Mouse (Mus musculus) kidney, embryonic 15.5 days (tissue): ENCODE measurements around the gene Atp6v1a. TPM values are rescaled to one million over a fixed set of nuclear protein-coding genes. Genes with fewer than 3 reads are reported as not detected.

Experiments used
- ATAC-seq: fragments of 200-750 bp; cut with Nextera tagmentation; replicated peaks from 2 replicates; pipeline ENCODE4 v1.8.0; 2017; ENCODE audit warnings: moderate TSS enrichment; ENCODE audit not compliant: low FRiP score
- H3K27ac ChIP-seq: fragments of 300-500 bp; sonication (generic); 2 replicates; pipeline ENCODE4 v1.5.1; 2015; ENCODE audit warnings: mild to moderate bottlenecking, inconsistent platforms
- H3K27me3 ChIP-seq: fragments of 300-500 bp; sonication (generic); 2 replicates; pipeline ENCODE4 v1.6.1; 2015; ENCODE audit warnings: inconsistent platforms
- H3K36me3 ChIP-seq: fragments of 300-500 bp; sonication (generic); 2 replicates; pipeline ENCODE4 v1.6.1; 2015; ENCODE audit warnings: inconsistent platforms
- H3K4me1 ChIP-seq: fragments of 300-500 bp; sonication (generic); 2 replicates; pipeline ENCODE4 v1.6.1; 2015; ENCODE audit warnings: inconsistent platforms
- H3K4me2 ChIP-seq: fragments of 300-500 bp; sonication (generic); 2 replicates; pipeline ENCODE4 v1.6.1; 2015; ENCODE audit warnings: moderate library complexity, mild to moderate bottlenecking, inconsistent platforms
- H3K4me3 ChIP-seq: fragments of 300-500 bp; sonication (generic); replicated peaks from 2 replicates; pipeline ENCODE4 v1.5.1; 2015; ENCODE audit warnings: mild to moderate bottlenecking, inconsistent platforms
- H3K9ac ChIP-seq: fragments of 300-500 bp; sonication (generic); 2 replicates; pipeline ENCODE4 v1.6.1; 2015; ENCODE audit warnings: mild to moderate bottlenecking, inconsistent platforms
- H3K9me3 ChIP-seq: fragments of 300-500 bp; sonication (generic); replicated peaks from 2 replicates; pipeline ENCODE4 v1.6.1; 2016; ENCODE audit warnings: inconsistent platforms
- WGBS: fragments of 180-500 bp; shearing (Covaris S2); methylation state at CpG from one replicate; pipeline ENCODE4 v1.1.7; 2015; ENCODE audit warnings: mixed read lengths; 5-methylcytosine and 5-hydroxymethylcytosine counted together
- polyA plus RNA-seq: library from polyadenylated mRNA; unstranded; fragments of >200 nt; fragmentation: Nextera tagmentation; extraction: Ambion mirVana; gene quantifications from 2 replicates; pipeline ENCODE4 v1.2.1, GENCODE M21; 2015

Gene Atp6v1a
- 77.5 and 82.3 TPM in 2 replicates for polyA plus RNA-seq

DNA sequence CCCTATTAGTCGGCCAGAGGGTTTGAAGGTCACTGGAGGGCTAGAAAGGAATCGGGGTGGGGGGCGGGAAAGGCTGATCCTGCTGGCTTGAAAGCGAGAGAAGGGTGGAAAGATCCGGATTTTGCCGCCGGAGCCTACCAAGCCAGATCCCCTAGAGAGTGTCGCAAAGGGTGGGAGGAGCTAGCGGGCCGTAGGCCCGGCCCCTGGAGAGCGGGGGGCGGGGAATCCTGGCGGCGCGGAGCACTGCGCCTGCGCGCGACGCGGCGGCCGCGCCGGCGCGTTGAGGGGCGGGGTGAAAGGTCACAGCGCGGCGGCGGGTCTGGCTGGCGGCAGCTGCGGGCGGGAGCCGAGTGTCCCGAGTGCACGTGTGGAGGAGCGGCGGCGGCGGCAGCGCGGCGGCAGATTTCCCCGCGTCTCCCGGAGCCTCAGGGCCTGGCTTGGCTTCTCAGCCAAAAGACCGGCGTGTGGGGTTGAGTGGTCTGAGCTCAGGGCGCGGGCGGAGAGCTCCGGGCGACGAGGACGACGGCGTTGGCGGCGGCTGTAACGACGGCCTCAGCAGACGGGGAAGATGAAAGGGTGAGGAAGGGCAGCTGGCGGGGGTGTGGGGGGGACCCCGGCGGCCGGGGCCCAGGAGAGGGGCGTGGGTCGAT lies at the start of gene Atp6v1a, which contains the start of gene Naa50:
Gene Atp6v1a, minus strand, starts transcription at position 170 of the 650 bp plus-strand sequence.
Gene Naa50, plus strand, starts transcription at position 295 of the 650 bp plus-strand sequence.
- WGBS: under 1% methylated on average over 67 of the region's 71 CpGs
- Histone ChIP-seq H3K4me3 (peak within 1 kb of the TSS; percentile 98), H3K27me3 (no peaks in the 10 kb centered on the region), H3K36me3 (no peaks in the 10 kb centered on the region), H3K4me2 (peak within 1 kb of the TSS; percentile 85), H3K4me1 (peaks cover 16% of the 10 kb centered on the region), H3K9me3 (no peaks in the 10 kb centered on the region), H3K9ac (peak within 1 kb of the TSS; percentile 93), H3K27ac (peak within 1 kb of the TSS; percentile 99)
- peak; percentile 92 for ATAC-seq

DNA sequence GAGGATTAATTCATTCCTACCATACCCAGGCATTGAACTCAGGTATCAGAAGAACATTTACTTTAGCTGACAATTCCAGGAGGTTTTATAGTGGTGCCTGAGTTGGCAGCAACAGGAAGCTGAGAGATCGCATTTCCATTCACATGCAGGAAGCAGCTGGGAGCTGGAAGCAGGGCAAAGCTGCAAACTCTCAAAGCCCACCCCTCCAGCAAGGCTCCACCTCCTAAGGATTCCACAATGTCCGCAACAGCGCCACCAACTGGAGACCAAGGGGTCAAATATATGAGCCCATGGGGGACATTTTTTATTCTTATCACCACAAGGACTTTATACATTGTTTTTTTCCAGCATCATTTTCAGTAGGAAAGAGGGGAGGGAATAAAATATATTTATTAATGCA lies 49.3 kb upstream of the Atp6v1a start:
- H3K36me3 ChIP-seq: peaks cover 8% of the 10 kb centered on the region; the same call in 1 of the 2 replicates

DNA sequence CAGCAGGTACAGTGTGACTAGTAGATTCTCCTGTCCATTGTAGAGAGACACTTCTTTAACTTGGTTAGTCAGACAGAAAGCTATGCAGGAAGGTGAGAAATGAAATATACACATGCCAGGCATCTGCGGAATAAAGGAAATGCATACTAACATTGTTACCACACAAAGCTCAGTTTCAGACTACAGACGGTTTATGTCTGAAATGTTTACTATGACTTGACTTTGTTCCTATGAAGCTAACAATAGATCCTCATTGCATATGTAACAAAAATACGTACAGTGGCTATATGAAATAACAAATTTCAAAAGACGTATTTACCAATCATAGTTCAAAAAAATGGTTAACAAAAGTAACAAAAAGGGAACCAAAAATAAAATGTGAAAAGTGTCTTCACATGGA lies 47.7 kb upstream of the Atp6v1a start:
- no peak for ATAC-seq
- 95% methylated on average over 4 of the region's 4 CpGs for WGBS
- no peak overlapping the region for H3K27ac ChIP-seq

More for the DNA sequence above, 49.3 kb upstream of the Atp6v1a start:
- no peak for ATAC-seq
- 87% methylated on average over 3 of the region's 3 CpGs for WGBS
- Histone ChIP-seq H3K4me1 (no peaks in the 10 kb centered on the region; the same call in 1 of the 2 replicates), H3K27ac (no peak overlapping the region), H3K4me3 (no peak overlapping the region), H3K27me3 (no peaks in the 10 kb centered on the region), H3K9me3 (0 out of 2 replicates have a peak, but pooled peaks cover 4% of the 10 kb centered on the region), H3K9ac (no peak overlapping the region), H3K4me2 (no peak overlapping the region)

DNA sequence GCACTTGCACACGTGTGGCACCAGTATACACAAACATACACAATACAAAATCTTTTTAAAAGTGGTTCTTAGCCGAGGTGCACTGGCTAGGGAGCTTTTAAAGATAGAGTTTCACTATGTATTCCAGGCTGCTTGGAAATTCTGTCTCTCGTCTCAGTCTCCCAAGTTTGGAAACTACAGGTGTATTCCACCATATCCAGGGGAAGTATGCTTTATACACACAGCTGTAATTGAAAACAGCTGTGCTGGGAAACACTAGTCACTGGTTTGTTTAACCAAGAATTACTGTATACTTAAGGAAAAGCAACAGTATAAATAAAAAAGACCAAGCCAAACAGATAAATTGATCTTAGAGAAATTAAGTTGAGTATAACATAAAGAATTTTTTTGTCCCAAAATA lies 45.3 kb upstream of the Atp6v1a start:
- Histone ChIP-seq H3K36me3 (peaks cover 17% of the 10 kb centered on the region; the same call in 1 of the 2 replicates), H3K4me3 (no peak overlapping the region), H3K9ac (no peak overlapping the region), H3K9me3 (0 out of 2 replicates have a peak, but pooled peaks cover 4% of the 10 kb centered on the region), H3K27ac (no peak overlapping the region), H3K27me3 (no peaks in the 10 kb centered on the region), H3K4me1 (no peaks in the 10 kb centered on the region), H3K4me2 (no peak overlapping the region)
- no peak for ATAC-seq
- 70% methylated on average over 3 of the region's 3 CpGs for WGBS

More for the DNA sequence above, 47.7 kb upstream of the Atp6v1a start:
- H3K4me1 ChIP-seq: no peaks in the 10 kb centered on the region
- no peak overlapping the region for H3K4me3 ChIP-seq
- 0 out of 2 replicates have a peak, but pooled peaks cover 4% of the 10 kb centered on the region for H3K9me3 ChIP-seq
- no peak overlapping the region for H3K4me2 ChIP-seq
- H3K9ac ChIP-seq: no peak overlapping the region
- no peaks in the 10 kb centered on the region for H3K27me3 ChIP-seq
- peaks cover 8% of the 10 kb centered on the region; the same call in 1 of the 2 replicates for H3K36me3 ChIP-seq

DNA sequence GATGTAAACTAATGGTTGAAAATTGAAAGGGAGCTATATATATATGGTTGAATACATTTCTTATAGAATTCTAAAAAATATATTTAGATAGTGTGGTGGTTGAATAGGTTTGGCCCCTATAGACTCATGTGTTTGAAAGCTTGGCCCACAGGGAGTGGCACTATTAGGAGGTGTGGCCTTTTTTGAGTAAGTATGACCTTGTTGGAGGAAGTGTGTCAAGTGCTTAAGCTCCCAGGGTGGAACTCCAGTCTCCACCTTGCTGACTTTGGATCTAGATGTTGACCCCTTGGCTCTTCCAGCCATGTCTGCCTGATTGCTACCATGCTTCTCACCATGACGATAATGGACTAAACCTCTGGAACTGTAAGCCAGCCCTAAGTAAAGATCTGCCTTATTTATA lies 43.1 kb upstream of the Atp6v1a start:
- no peak for ATAC-seq
- WGBS: 93% methylated on average over 1 of the region's 1 CpGs
- no peak overlapping the region for H3K27ac ChIP-seq
- H3K4me2 ChIP-seq: no peak overlapping the region
- H3K4me1 ChIP-seq: no peaks in the 10 kb centered on the region
- H3K9me3 ChIP-seq: no peaks in the 10 kb centered on the region
- no peak overlapping the region for H3K4me3 ChIP-seq
- peaks cover 17% of the 10 kb centered on the region; the same call in 1 of the 2 replicates for H3K36me3 ChIP-seq
- no peaks in the 10 kb centered on the region for H3K27me3 ChIP-seq
- no peak overlapping the region for H3K9ac ChIP-seq

DNA sequence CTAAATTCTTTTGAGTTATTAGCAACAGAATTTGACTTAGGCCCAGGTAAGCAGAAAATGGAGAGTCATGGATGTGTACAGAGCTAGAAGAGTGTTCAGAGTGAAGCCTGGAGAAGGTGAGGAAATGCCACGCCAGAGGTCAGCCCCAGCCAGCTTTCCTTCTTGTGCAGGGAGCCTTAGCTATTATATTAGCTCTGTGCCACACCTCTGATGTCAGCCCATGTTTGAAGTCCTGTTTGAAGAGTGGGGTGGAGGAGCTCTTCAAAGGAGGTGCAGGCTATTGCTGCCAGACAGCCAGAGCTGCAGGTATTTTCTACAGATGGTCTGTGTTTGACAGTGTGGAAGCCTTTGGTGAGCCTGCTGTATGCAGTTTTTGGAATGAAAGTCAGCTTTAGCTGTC lies 39.0 kb upstream of the Atp6v1a start:
- WGBS: 42% methylated on average over 1 of the region's 1 CpGs
- Histone ChIP-seq H3K27me3 (no peaks in the 10 kb centered on the region), H3K9ac (no peak overlapping the region), H3K4me1 (peaks cover 14% of the 10 kb centered on the region), H3K36me3 (peaks cover 15% of the 10 kb centered on the region; the same call in 1 of the 2 replicates), H3K27ac (no peak overlapping the region), H3K9me3 (no peaks in the 10 kb centered on the region), H3K4me3 (no peak overlapping the region), H3K4me2 (no peak overlapping the region)
- ATAC-seq: no peak

DNA sequence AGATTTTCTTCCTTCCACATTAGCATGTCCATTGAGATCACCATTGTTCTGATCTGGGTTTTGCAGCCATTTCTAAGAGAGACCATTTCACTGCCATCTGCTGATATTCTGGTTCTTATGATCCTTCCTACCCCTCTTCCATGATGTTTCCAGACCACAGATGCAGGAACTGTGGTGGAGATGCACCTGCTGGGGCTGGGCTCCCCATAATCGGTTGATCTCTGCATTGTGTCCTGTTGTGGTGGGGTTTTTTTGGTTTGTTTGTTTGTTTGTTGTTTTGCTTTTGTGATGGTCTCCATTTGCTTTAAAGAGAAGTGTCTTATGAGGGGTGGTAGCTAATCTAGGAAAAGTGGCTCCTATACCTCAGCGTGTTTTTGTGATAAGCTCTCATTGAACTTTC lies 37.0 kb upstream of the Atp6v1a start:
- Histone ChIP-seq H3K36me3 (peaks cover 9% of the 10 kb centered on the region; the same call in 1 of the 2 replicates), H3K4me2 (no peak overlapping the region), H3K9me3 (no peaks in the 10 kb centered on the region), H3K4me3 (no peak overlapping the region), H3K27me3 (no peaks in the 10 kb centered on the region), H3K9ac (no peak overlapping the region), H3K4me1 (peaks cover 18% of the 10 kb centered on the region), H3K27ac (no peak overlapping the region)
- ATAC-seq: no peak
- 91% methylated on average over 2 of the region's 2 CpGs for WGBS

DNA sequence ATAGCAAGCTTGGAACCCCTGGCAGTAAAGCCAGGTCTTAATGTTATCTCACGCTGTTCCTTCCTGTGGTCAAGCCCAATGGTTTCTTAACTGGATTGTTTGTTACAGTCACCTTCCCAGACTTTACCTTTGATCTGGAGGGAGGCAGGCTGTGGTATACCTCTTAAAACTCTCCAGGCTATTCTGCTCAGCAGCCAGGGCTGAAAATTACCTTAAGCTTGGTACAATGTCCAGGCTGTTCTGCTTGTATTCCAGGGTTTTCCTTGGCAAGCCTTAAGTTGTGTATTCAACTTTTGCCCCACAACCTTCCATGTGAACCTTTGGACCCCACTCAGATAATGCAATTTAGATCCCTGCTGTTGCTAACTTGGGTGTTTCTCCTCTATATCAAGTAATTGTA lies 35.5 kb upstream of the Atp6v1a start:
- Histone ChIP-seq H3K4me2 (peak overlapping the region; percentile 84; the same call in 1 of the 2 replicates), H3K9me3 (no peaks in the 10 kb centered on the region), H3K4me1 (peaks cover 18% of the 10 kb centered on the region), H3K4me3 (0 out of 2 replicates have a peak overlapping the region, but pooled peaks have one; percentile 96), H3K27ac (no peak overlapping the region), H3K36me3 (0 out of 2 replicates have a peak, but pooled peaks cover 7% of the 10 kb centered on the region), H3K27me3 (no peaks in the 10 kb centered on the region), H3K9ac (no peak overlapping the region)
- 47% methylated on average over 1 of the region's 1 CpGs for WGBS
- ATAC-seq: no peak

DNA sequence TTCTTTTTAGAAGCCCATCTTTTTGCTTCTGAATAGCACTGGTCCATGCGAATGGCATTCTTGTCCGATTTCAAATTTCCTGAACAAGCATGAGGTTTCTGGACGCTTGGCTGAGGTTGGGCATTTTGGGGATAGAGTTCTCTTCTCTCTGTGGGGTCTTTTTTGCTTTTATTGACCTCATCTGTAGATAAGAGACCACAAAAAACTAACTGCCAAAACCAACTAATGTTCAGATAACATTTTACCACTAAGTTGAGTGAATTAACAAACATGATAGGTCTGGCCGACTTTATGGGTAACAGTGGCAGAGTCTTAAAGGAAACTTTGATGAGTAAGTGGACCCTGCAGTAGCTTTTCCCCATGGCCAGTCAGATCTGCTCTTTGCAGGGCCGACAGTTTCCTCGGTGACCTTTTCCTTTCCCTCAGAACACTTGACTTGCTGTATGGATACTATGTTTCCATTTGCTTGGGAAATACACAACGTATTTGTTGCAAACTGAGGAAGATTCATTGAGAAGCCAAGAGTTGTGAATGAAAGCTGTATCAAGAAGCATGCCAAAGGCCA lies 34.5 kb upstream of the Atp6v1a start:
- H3K4me2 ChIP-seq: peak overlapping the region; percentile 84
- peaks cover 18% of the 10 kb centered on the region for H3K4me1 ChIP-seq
- H3K4me3 ChIP-seq: peak overlapping the region; percentile 96
- no peak for ATAC-seq
- WGBS: 12% methylated on average over 7 of the region's 7 CpGs
- no peaks in the 10 kb centered on the region for H3K27me3 ChIP-seq
- H3K27ac ChIP-seq: peak overlapping the region; percentile 96
- H3K9ac ChIP-seq: peak overlapping the region; percentile 97
- H3K36me3 ChIP-seq: 0 out of 2 replicates have a peak, but pooled peaks cover 1% of the 10 kb centered on the region
- no peaks in the 10 kb centered on the region for H3K9me3 ChIP-seq

DNA sequence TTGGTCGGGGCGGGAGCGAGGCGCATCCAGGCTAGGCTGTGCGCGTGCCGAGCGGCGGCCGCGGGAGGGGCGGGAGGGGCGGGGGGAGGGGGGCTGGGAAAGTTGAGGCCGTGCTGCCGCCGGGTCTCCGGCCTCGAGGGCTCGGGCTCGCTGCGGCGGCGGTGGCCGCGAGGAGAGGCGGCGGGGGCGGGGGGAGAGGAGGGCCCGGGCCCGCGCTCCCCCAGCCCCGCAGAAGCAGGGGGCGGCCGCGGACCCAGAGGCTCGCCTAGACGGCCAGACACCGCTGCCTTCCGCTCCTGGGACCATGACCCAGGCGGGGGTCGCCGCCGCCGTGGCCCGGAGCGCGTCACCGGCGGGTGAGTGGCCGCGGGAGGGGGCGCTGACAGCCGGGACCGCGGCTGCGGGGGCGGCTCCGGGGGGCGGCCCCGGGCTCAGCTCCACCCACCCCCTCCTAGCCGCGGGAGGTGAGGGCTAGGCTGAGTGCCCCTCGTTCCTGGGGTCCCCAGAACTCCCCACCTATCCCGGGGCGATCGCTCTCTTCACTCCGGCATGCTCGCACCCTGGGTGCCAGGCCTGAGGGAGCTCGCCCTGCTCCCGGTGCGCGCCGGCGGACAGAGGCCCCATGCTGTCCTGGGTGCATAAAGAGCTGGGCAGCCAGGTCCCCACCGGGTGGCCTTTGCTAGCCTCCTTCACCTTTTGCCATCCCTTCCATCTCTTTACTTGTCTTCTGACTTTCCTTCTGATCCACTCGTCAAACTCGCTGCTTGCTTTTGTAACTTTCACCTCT lies 33.8 kb upstream of the Atp6v1a start, which contains the start of gene Usf3:
Gene Usf3, plus strand, starts transcription at position 92 of the 787 bp plus-strand sequence.
- WGBS: under 1% methylated on average over 37 of the region's 77 CpGs
- no peaks in the 10 kb centered on the region for H3K27me3 ChIP-seq
- ATAC-seq: peak; percentile 75

DNA sequence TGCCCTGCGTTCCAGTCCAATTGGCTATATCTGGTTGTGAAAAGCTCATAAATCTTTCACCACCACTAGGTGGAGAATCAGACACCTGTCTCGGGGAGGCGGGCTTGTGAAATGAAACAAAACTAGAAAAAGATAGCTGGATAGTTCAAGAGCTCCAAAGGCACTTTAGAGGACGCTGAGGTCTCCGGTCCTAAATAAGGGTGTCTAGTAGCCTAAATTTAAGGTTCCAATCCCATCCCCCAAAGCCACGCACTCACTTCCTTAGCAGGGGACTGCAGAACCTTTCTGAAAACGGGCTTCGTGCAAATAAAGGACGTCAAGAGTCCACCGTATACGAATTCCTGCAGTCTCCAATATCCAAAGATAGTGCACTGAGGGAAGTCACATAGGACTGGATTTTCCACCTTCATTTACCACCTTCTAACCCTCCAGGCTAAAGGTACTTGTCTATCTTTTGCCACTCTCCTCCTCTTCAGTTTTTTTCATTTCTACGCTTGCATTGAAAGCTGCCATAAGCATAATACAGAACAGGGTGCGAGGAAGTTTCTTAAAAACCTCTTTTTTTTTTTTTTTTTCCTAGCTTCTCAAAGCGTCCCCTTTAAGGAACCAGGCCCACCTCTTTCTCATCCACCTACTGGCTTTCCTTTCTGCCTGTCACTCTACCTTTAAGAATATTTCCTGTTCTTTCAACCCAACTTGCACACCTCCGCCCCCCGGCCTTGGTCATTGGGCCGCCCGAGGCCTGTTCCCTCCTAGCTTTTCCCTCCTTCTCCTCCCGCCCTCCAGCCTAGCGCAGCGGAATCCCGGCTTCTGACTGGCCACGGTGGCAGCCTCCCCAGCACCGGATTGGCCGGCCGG lies 33.0 kb upstream of the Atp6v1a start:
- peak overlapping the region; percentile 96 for H3K4me3 ChIP-seq
- no peaks in the 10 kb centered on the region for H3K27me3 ChIP-seq
- no peaks in the 10 kb centered on the region for H3K36me3 ChIP-seq
- H3K4me1 ChIP-seq: peaks cover 18% of the 10 kb centered on the region
- H3K9me3 ChIP-seq: no peaks in the 10 kb centered on the region
- peak overlapping the region; percentile 84 for H3K4me2 ChIP-seq
- under 1% methylated on average over 26 of the region's 26 CpGs for WGBS
- H3K9ac ChIP-seq: peak overlapping the region; percentile 35
- peak; percentile 100 for ATAC-seq
- peak overlapping the region; percentile 96 for H3K27ac ChIP-seq

More for the DNA sequence above, 33.8 kb upstream of the Atp6v1a start, which contains the start of gene Usf3:
- Histone ChIP-seq H3K4me3 (peak within 1 kb of the TSS; percentile 96), H3K9me3 (no peaks in the 10 kb centered on the region), H3K4me1 (peaks cover 18% of the 10 kb centered on the region), H3K36me3 (no peaks in the 10 kb centered on the region), H3K4me2 (peak within 1 kb of the TSS; percentile 84), H3K9ac (peak within 1 kb of the TSS; percentile 97), H3K27ac (peak within 1 kb of the TSS; percentile 96)
